Mouse (Mus musculus) heart, adult 2 months (tissue): Measurements from ENCODE around the gene Gm9508.

Source experiments
- CTCF ChIP-seq: fragments of 200-600 bp; IDR thresholded peaks from 2 replicates; pipeline ENCODE4 v1.8.1; 2022; ENCODE audit warnings: antibody characterized with exemption, mild to moderate bottlenecking, moderate library complexity
- EP300 ChIP-seq: fragments of 200-500 bp; IDR thresholded peaks from 2 replicates; pipeline ENCODE4 v1.6.1; 2011; ENCODE audit warnings: low read depth, low read length, control low read depth; ENCODE audit not compliant: insufficient read depth
- POLR2A ChIP-seq: fragments of 200-500 bp; IDR thresholded peaks from 2 replicates; pipeline ENCODE4 v1.6.1; 2011; ENCODE audit warnings: mild to moderate bottlenecking, low read depth, low read length, control low read depth; ENCODE audit not compliant: insufficient read depth

DNA sequence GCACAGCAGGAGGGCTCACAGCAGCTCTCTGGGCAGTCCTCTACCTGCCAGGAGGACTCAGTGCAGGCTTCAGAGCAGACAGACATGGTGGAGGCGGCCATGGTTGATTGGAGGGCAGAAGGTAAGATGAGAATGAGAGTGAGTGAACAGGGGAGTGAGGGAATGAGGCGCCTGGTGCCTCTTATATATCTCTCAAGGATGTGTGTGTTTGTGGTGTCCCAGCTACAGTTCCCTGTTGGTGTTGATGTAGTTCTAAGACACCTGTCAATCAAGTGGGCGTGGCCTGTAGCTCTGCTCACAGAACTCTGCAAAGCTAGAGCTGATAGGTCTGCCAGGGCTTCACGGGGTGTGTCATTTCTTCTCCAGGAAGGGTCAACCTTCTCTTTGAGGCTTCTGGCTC is at the start of gene Gm9508:
- TF ChIP-seq CTCF (no peak), EP300 (no peak), POLR2A (no peak)
